Mouse (Mus musculus) hindbrain, embryonic 10.5 days (tissue): Measurements from ENCODE around the gene Wdr81. TPM values are rescaled to one million over a fixed set of nuclear protein-coding genes. Genes with fewer than 3 reads are reported as not detected.
A peak's percentile ranks its signal among the peaks of the same experiment; 100 is the strongest.

Source experiments
- DNase-seq: peaks from one replicate; pipeline ENCODE4 v3.0.0-alpha.2; 2017; ENCODE audit warnings: low spot score
- H3K27ac ChIP-seq: fragments of 300-500 bp; sonication (generic); 2 replicates; pipeline ENCODE4 v1.5.1; 2016; ENCODE audit warnings: mild to moderate bottlenecking, moderate library complexity
- H3K27me3 ChIP-seq: fragments of 300-500 bp; sonication (generic); 2 replicates; pipeline ENCODE4 v1.6.1; 2016; ENCODE audit warnings: mild to moderate bottlenecking; ENCODE audit not compliant: poor library complexity, insufficient read depth, severe bottlenecking
- H3K36me3 ChIP-seq: fragments of 300-500 bp; sonication (generic); 2 replicates; pipeline ENCODE4 v1.6.1; 2016; ENCODE audit warnings: mild to moderate bottlenecking, moderate library complexity
- H3K4me1 ChIP-seq: fragments of 300-500 bp; sonication (generic); replicated peaks from 2 replicates; pipeline ENCODE4 v1.6.1; 2016; ENCODE audit warnings: mild to moderate bottlenecking
- H3K4me3 ChIP-seq: fragments of 300-500 bp; sonication (generic); 2 replicates; pipeline ENCODE4 v1.5.1; 2016; ENCODE audit warnings: mild to moderate bottlenecking, moderate library complexity
- H3K9me3 ChIP-seq: fragments of 300-500 bp; sonication (generic); 2 replicates; pipeline ENCODE4 v1.6.1; 2016; ENCODE audit warnings: mild to moderate bottlenecking, moderate library complexity
- WGBS: fragments of 180-500 bp; shearing (Covaris S2); methylation state at CpG from one replicate; pipeline ENCODE4 v1.1.7; 2016; 5-methylcytosine and 5-hydroxymethylcytosine counted together
- polyA plus RNA-seq: library from polyadenylated mRNA; unstranded; fragments of >200 nt; fragmentation: Nextera tagmentation; extraction: Ambion mirVana; gene quantifications from 2 replicates; pipeline ENCODE4 v1.2.1, GENCODE M21; 2016

The Wdr81 gene
- polyA plus RNA-seq = 7.7 and 8.6 TPM in 2 replicates

DNA sequence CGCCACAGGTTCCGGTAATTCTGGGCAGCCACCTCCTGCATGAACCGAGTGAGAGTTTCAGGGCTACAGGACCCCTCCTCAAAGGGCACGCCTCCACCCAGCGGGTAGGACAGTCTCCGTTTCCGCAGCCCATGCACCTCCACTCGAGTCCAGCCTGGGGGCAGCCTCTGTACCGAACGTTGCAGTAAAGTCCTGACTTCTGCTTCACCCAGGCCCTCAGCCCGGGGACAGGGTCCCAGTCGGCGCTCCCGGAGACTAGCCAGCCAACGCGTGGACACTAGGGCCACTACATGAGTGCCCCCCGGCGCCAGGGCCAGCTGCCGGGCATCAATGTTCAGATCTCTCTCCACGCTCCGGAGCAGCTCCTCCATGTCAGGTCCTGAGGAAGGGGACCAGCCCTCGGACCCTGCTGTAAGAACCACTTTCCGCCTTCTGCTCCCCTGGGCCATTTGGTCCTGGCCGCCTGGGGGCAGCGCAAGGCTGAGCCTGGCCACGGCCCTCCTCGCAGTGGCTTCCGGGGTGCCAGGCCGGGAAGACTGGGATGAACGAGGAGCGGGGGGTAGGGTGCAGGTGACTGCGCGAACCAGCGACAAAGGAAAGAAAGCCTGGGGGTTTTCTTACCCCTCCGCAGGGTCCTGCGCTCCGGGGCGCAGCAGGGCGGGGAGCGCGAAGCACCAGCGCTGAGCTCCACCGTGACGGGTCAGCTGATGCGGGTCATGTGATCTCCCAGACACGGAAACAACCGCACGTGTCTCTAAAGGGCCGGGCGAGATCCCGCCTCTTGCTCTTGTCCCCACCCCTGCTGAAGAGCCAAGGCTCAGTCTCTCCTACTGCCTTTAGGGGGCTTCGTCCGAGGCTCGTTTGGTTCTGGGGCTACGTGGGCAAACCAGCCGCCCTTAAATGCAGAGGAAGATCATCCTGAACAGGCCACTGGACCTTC lies at the start of gene Wdr81:
Gene Wdr81 (minus strand): TSS at position 727 of the 940 bp plus-strand sequence.
- Histone ChIP-seq H3K9me3 (no peaks in the 10 kb centered on the region), H3K27me3 (peaks cover 8% of the 10 kb centered on the region; the same call in 1 of the 2 replicates), H3K27ac (peak within 1 kb of the TSS; percentile 88), H3K36me3 (peaks cover 4% of the 10 kb centered on the region; the same call in 1 of the 2 replicates), H3K4me1 (peaks cover 36% of the 10 kb centered on the region), H3K4me3 (peak within 1 kb of the TSS; percentile 84)
- peak; percentile 91 for DNase-seq
- WGBS = 3% methylated on average over 56 of the region's 56 CpGs

DNA sequence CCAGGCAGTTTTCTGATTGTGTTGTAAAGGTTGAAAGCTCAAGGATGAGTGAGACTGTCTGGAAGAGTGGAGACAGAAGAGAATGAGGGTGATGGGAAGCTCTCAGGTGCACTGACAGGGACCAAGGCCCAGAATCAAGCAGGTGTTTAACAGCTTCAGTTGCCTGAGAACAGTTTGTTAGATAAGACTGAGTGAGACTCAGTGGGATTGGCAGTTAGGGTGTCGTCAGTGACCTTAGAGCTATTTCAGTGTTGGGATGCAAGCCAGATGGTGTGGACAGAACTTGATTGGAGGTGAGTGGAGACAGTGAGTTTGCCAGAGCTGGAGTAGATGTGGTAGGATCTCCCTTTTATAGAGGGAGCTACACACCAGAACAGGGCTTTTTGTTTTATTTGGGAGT lies 43.6 kb upstream of the Wdr81 start:
- no peak overlapping the region for H3K4me3 ChIP-seq
- H3K36me3 ChIP-seq = peaks cover 100% of the 10 kb centered on the region
- no peak for DNase-seq
- H3K4me1 ChIP-seq = no peaks in the 10 kb centered on the region
- no peaks in the 10 kb centered on the region for H3K27me3 ChIP-seq
- H3K9me3 ChIP-seq = no peaks in the 10 kb centered on the region
- H3K27ac ChIP-seq = no peak overlapping the region
- 91% methylated on average over 1 of the region's 1 CpGs for WGBS

DNA sequence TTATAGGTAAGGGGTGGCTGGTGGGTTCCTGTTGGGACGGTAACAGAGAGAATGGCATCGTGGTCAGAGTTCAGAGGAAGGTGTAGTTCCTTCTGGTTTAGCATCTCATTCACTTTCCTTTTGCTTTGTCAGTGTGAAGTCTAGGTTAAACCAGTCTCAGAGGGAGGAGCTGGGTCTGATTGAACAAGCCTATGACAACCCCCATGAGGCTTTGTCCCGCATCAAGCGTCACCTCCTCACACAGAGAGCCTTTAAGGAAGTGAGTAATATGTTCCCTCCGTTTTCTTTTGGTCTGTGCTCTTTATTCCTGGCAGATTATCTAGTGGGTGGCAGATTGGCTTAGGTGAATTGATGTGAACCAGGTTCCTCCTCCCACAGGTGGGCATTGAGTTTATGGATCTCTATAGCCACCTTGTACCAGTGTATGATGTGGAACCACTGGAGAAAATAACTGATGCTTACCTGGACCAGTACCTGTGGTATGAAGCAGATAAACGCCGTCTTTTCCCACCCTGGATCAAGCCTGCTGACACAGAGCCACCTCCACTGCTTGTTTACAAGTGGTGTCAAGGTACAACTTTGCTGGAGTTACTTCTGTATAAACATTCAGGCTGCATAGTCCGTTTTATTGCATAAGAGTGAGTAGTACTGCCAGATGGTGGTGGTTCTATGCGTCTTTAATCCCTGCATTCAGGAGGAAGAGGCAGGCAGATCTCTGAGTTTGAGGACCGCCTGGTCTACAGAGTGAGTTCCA lies 40.0 kb upstream of the Wdr81 start:
- no peak overlapping the region for H3K4me3 ChIP-seq
- H3K27me3 ChIP-seq = no peaks in the 10 kb centered on the region
- H3K9me3 ChIP-seq = no peaks in the 10 kb centered on the region
- H3K36me3 ChIP-seq = peaks cover 100% of the 10 kb centered on the region
- no peaks in the 10 kb centered on the region for H3K4me1 ChIP-seq
- WGBS = 95% methylated on average over 10 of the region's 10 CpGs
- DNase-seq = no peak
- no peak overlapping the region for H3K27ac ChIP-seq

DNA sequence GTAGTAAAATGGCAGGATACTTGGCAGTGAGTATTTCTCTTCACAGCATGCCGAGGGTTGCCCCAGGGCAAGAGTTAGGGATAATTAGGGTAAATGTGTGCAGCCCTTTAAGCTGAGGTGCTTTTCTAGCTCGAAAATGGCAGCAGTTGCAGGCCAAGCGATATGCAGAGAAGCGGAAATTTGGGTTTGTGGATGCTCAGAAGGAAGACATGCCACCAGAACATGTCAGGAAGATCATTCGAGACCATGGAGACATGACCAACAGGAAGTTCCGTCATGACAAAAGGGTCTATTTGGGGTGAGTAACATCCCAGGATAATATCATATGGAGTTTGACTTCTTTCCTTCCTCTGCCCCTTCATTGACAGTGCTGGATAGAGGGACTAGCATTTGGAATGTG lies 33.0 kb upstream of the Wdr81 start:
- Histone ChIP-seq H3K4me3 (peak overlapping the region; percentile 100), H3K36me3 (peaks cover 45% of the 10 kb centered on the region), H3K27ac (peak overlapping the region; percentile 98), H3K4me1 (peaks cover 15% of the 10 kb centered on the region), H3K9me3 (no peaks in the 10 kb centered on the region), H3K27me3 (no peaks in the 10 kb centered on the region)
- DNase-seq = no peak
- WGBS = 52% methylated on average over 6 of the region's 6 CpGs

DNA sequence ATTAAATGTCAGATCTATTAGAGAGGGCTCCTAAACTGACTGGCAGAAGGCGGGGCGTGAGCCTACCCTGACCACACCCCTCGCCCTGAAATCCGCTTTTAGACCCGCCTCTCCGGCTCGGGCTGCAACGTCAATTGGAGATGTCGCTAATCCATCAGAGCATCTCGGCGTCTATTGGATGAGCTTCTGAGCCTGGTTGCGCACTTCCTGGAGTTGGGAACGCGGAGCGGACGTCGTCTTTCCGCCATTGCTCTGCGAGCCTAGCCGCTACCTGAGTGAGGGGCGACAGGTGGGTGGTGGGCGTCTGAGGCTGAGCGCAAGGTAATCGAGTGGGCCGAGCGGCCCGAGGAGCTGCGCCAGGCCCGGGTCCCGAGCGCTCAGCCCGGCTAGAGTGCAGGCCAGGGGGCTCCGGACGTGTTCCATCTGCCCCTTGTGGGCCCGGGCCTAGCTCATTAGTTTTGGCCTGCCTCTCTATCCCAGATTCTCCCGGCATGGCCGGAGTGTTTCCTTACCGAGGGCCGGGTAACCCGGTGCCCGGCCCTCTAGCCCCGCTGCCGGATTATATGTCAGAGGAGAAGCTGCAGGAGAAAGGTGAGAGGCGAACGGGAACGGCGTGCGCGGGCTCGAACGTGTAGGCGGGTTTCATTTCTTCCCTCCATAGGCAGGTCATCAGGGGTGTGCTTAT lies 32.2 kb upstream of the Wdr81 start, which contains the start of gene Prpf8:
Gene Prpf8 (plus strand): TSS at position 216 of the 685 bp plus-strand sequence.
- H3K4me3 ChIP-seq = peak within 1 kb of the TSS; percentile 100
- peak; percentile 97 for DNase-seq
- WGBS = under 1% methylated on average over 52 of the region's 52 CpGs
- H3K4me1 ChIP-seq = peaks cover 15% of the 10 kb centered on the region
- H3K27ac ChIP-seq = peak within 1 kb of the TSS; percentile 98
- H3K27me3 ChIP-seq = no peaks in the 10 kb centered on the region
- H3K36me3 ChIP-seq = peaks cover 38% of the 10 kb centered on the region
- no peaks in the 10 kb centered on the region for H3K9me3 ChIP-seq

DNA sequence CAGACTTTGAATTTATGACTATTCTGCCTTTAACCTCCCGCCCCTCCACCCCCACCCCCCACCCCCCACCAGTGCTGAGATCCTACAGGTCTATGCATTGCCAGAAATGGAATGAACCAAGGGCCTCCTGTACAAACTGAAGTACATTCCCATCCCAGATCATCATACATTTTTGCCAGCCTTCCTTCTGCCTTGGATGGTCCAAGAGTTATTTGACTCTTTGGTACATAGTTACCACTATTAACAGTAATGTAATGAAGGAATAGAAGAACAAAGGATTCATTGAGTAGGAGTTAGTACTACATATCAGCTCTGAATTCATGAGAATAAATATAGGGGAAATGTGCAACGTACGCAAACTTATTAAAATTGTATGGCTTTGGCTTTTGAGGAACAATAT lies 31.7 kb upstream of the Wdr81 start:
- WGBS = 25% methylated on average over 3 of the region's 3 CpGs
- H3K27ac ChIP-seq = peak overlapping the region; percentile 68
- peaks cover 15% of the 10 kb centered on the region for H3K4me1 ChIP-seq
- H3K9me3 ChIP-seq = no peaks in the 10 kb centered on the region
- H3K4me3 ChIP-seq = peak overlapping the region; percentile 100
- H3K27me3 ChIP-seq = no peaks in the 10 kb centered on the region
- peaks cover 32% of the 10 kb centered on the region for H3K36me3 ChIP-seq
- DNase-seq = no peak

DNA sequence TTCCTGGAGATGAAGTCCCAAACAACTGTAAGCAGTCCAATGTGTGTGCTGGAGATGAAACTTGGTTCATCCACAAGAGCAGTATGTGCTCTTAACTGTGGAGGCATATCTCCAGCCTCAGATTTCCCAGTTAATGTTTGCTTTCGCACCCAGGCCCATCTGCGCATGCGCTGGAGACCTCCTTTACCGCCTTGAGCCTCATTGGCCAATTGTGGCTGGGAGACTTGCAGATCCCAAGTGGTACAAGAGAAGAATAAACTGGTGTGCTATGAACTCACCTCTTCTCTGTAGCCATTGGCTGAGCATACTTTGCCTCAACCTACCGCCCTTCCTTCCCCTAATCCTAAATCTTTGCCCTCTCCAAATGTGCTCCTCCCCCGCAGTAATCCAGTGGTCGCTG lies 18.9 kb upstream of the Wdr81 start:
- DNase-seq = no peak
- Histone ChIP-seq H3K4me3 (no peak overlapping the region), H3K4me1 (peaks cover 4% of the 10 kb centered on the region), H3K9me3 (no peaks in the 10 kb centered on the region), H3K36me3 (no peaks in the 10 kb centered on the region), H3K27me3 (peaks cover 3% of the 10 kb centered on the region; the same call in 1 of the 2 replicates), H3K27ac (no peak overlapping the region)
- WGBS = 65% methylated on average over 7 of the region's 7 CpGs

DNA sequence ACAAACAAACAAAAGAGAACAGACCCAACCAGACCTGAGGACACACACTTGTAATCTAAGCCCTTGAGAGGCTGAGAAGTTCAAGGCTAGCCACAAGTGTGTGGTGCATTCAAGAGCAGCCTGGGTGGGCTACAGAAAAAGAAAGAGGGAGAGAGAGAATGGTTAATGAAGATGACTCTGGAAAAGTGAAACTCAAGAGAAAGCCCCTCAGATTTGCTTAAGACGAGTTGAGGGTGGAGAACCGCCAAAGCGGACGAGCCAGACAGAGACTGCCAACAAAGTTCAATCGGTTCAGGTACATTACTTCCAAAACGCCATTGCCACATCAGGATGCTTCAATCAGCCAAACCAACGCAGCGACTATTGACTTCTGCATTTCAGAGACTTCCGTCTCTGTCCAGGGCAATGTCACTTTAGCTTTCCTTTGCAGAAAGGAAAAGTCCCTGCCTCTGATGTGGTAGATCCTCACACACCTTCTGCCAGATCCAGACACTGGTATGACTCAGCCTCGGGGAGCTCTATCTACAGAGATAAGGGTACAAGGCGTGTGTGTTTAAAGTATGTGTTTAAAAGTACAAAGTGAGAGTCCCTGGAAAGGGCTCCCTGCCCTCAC lies 18.1 kb upstream of the Wdr81 start:
- H3K36me3 ChIP-seq = no peaks in the 10 kb centered on the region
- 86% methylated on average over 11 of the region's 11 CpGs for WGBS
- DNase-seq = no peak
- no peak overlapping the region for H3K4me3 ChIP-seq
- H3K27ac ChIP-seq = no peak overlapping the region
- H3K27me3 ChIP-seq = peaks cover 3% of the 10 kb centered on the region; the same call in 1 of the 2 replicates
- peaks cover 12% of the 10 kb centered on the region for H3K4me1 ChIP-seq
- no peaks in the 10 kb centered on the region for H3K9me3 ChIP-seq

DNA sequence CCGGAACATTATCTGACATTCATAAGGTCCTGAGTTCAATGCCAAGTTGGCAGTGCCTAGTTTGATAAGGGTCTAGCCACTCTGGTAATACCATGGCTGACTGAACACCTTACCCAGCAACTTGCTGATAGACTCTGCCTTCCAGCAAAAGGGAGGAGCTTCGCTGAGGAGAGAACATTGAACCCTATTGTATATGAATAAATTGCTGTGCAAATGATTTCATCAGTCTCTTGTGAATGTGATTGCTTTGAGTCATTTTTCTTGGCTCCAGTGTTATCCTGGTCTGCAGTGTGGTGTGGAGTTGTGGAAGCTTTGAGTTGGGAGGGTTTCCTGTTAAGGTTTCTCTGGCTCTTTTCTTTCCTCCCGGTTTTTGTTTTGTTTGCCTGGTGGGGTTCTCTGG lies 16.2 kb upstream of the Wdr81 start:
- H3K27ac ChIP-seq = no peak overlapping the region
- H3K4me1 ChIP-seq = peaks cover 16% of the 10 kb centered on the region
- DNase-seq = no peak
- WGBS = 86% methylated on average over 3 of the region's 3 CpGs
- H3K27me3 ChIP-seq = peaks cover 3% of the 10 kb centered on the region; the same call in 1 of the 2 replicates
- H3K36me3 ChIP-seq = peaks cover 4% of the 10 kb centered on the region
- H3K9me3 ChIP-seq = peaks cover 4% of the 10 kb centered on the region
- no peak overlapping the region for H3K4me3 ChIP-seq

DNA sequence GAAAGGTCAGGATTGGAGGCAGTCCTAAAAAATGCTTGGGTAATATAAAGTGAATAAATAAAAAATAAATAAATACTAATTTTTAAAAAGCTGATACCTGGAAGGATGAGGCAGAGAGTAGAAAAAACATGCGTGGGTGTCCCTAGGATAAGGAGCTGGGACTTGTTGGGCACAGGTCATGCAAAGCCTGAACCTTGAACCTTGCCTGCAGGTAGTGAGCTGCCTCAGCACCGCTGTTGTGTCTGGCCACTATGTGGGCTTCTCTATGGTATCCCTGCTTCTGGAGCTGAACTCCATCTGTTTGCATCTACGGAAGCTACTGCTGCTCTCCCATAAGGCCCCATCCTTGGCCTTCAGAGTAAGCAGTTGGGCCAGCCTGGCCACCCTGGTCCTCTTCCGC lies 14.7 kb upstream of the Wdr81 start:
- H3K36me3 ChIP-seq = peaks cover 16% of the 10 kb centered on the region
- H3K9me3 ChIP-seq = peaks cover 4% of the 10 kb centered on the region
- H3K27ac ChIP-seq = no peak overlapping the region
- no peak for DNase-seq
- WGBS = 92% methylated on average over 4 of the region's 4 CpGs
- H3K27me3 ChIP-seq = peaks cover 3% of the 10 kb centered on the region; the same call in 1 of the 2 replicates
- H3K4me1 ChIP-seq = peaks cover 16% of the 10 kb centered on the region
- H3K4me3 ChIP-seq = no peak overlapping the region

DNA sequence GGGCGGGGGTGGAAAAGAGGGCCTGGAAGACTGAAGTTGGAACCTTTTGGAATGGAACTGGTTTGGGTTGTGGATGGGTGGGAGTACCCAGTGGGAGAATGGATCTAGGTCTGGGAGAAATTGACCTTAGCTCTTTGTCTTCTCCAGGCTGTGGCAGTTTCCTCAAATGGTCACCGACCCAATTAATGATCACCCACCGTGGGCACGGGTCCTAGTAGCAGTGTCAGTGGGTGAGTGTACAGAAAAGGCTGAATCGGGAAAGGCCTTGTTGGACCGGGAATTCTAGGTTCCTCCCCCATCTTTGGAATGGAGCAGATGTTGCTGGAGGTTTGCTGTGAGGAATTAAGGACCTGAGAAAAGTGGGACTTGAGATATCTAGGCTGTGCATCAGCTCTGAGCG lies 13.9 kb upstream of the Wdr81 start:
- H3K27ac ChIP-seq = peak overlapping the region; percentile 83
- H3K9me3 ChIP-seq = peaks cover 4% of the 10 kb centered on the region
- peaks cover 19% of the 10 kb centered on the region for H3K4me1 ChIP-seq
- peaks cover 3% of the 10 kb centered on the region; the same call in 1 of the 2 replicates for H3K27me3 ChIP-seq
- no peak for DNase-seq
- WGBS = 68% methylated on average over 7 of the region's 7 CpGs
- peaks cover 16% of the 10 kb centered on the region for H3K36me3 ChIP-seq
- peak overlapping the region; percentile 59 for H3K4me3 ChIP-seq
